Mouse (Mus musculus) right cerebral cortex, adult 18-20 months (tissue): ENCODE measurements around the gene Iqcn.

Experiments
- DNase-seq: peaks from one replicate; pipeline ENCODE4 v3.0.0; 2022; ENCODE audit warnings: mixed read lengths

The Iqcn gene

DNA sequence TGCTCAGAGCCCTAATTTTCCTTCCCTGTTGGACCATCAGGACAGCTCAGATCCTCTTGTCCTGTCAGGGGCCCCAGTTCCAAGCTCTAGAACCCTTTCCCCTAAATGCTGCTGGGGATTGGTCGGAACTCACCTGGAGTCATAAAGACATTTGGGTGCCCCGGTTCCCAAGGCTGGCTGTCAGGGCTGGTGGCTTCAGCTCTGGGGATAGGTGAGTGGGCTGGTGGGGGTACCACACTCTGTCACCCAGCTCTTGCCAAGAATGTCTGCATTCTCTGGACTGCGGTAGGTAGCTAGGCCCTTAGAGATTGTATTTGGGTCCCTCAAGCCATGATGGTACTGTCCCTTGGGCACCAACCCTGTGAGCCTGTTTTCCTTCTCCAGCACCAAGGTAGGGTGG, at the start of gene Iqcn:
TSS of gene Iqcn (plus strand) at position 171 of the 400 bp plus-strand sequence.
- no peak for DNase-seq

DNA sequence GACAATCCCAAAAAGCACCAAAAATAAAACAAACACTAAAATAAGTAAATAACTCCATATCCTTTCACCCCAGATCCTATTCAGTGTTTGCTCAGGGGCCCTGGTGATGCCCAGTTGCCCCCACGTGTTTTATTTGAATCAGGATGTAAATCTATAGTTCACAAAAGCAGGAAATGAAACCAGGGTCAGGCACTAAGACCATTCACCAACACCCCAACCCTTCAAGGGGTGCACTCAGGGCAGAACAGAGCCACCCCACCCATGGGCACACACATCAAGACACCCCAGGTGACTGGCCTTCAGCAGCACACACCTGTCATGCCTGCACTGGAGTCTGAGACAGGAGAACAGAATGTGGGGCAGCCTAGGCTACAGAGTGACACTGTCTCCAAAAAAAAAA, 49.1 kb upstream of the Iqcn start:
- no peak for DNase-seq

DNA sequence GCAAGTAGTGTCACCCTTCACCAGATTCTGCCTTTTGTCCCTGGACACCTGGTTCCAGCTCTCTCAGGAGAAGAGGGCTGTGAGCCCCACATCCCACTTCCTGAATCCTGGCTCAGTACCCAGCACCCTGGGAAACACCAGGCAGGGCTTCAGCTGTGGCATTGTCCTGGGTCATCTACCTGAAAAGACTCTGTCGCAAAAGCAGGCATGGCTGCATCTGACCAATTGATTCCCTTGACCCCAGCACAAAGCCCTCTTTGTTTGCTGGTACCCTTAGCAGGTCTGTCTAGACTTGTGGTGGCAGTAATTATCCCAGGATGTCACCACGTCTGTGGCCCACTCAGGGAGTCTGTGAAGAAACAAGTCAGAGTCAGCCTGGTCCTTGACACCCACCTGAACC, 47.8 kb upstream of the Iqcn start:
- no peak for DNase-seq

DNA sequence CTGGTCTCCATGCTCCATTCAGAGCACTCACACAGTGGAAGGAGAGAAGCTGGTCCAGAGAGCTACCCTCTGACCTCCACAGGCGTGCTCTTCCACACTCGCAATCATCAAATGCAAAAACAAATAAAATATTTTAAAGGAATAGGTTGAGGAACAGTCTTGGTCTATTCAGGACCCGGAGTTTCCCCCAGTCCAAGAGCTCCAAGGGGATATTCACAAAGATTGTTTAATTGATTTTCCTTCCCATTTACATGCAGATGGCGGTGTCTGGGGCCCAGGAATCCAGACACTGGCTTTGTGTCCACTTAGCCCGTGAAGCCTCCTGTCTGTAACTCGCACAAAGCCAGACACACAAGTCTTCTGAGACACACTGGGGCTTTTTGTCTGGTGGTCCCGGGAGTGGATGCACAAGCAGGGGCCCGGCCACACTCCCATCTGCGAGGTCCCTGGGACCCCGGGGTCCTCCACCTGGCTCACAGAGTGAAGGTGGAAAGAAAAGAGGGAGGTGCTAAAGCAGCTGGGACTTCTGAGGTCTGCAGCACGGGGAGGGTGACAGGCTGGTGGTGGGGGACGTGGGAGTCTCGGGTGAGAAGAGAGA, 47.0 kb upstream of the Iqcn start:
- DNase-seq, result no peak

DNA sequence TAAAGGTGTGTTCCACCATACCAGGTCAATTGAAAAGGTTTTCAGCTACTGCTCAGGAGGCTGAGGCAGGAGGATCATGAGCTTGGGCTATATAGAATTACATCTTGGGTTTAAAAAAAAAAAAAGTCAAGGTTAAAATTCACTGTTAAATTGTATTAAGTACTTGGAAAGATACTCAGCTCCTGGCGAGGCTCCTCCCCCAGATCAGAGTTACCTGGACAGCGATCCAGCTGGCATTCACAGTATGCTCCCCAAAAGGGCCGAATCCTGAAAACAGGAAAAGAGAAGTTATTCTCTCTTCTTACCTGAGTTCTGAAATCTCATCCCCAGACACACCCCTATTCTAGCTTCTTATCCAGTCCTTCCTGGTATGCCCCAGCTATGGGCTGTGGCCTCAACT, 46.0 kb upstream of the Iqcn start:
- no peak for DNase-seq

DNA sequence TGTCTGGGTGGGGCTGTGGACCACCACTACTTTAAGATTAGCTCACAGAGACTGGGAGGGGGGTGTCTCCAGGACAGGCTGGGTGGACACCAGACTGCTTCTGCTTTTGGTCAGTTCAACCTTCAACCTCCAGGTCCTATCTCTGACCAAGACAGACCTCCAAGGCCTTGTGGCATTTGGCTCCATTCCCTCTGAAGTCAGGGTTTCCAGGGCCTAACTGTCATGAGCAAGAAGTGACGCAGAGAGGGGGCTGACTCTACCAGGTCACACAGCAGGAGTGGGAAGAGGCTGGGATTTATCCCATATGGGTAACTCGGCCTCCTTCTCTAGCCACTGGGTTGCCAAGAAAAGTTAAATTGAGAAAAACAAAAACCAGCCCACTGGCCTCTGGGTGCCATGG, 45.5 kb upstream of the Iqcn start:
- DNase-seq, result no peak

DNA sequence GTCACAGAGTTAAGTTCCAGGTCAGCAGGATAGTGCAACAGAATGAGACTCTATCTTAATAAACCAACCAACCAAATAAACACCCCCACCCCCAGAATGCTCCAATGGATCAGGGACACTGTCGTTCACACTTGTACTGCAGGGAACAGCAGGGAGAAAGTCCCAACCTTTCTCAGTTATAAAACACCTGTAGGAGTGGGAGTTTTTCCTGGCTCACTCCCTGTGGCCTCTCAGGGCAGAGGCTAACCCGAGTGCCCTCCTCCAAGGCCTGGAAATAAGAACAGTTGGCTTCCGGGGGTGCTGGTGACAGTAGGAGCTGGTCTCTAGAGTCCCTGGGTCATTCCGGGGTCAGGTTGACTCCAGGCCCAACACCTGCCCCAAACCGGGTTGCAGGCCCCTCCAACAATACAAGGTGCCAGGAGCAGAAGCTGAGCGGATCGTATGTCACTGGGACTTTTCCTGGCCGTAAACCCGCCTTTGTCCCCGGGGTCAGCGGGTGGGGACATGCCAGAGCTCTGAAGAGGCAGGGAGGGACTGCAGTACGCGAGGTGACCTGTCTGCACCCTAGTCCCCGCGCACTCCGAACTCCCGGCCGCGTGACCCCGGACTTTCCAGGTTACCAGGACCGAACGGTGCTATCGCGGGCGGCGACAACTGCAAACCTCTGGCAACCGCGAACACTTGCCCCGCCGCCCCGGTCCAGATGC, 44.2 kb upstream of the Iqcn start:
- no peak for DNase-seq

DNA sequence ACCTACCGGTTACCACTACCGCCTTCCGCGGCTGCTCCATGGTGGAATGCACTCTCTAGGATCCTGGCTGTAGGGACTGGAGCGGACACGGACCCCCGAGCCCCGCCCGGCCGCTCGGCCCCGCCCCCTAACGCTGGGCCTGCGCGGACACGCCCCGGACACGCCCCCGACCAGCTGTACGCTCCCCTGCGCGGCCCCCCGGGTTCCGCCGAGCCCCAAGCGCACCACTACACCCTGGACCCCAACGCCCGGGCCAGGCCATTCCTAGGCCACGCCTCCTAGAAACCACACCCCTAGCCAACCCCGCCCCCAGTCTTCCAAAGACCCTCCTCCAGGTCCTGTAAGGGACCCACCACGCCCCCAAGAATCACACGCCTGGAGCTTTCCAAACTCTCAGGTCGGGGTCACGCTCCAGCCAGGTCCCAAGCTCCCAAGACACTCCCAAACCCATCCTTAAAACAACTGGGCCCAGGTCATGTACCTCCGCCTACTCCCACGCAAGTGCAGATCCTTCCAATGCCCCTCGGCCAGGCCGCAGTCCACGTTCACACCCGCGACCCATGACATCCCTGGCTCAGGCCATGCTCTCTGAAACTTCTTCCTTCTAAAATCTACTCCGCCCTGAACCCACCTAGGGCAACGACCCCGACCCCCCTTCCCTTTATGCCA, 43.5 kb upstream of the Iqcn start:
- DNase-seq, result peak; percentile 76

DNA sequence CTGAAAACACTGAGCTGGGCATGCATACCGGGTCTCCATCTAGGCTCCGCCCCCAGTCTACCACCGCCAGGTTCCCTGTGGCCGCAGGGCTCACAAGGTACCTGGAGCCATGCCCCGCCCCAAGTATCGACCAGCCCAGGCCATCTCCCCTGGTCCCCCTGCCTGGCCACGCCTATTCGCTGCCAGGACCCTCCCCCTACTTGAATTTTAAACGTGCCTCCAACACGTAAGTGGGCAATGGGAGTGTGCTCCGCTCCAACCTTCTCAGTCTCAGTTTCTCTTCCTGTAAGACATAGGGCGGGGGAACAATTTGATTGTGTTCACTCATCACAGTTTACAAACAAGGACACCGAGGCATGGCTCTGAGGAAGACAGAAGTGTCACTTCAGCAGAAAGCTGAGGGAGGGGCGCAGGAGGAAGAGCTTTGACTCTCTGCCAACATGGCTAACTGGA, 43.0 kb upstream of the Iqcn start, which contains the start of gene Pgpep1:
TSS of gene Pgpep1 (minus strand) at position 116 of the 453 bp plus-strand sequence.
- DNase-seq, result no peak

DNA sequence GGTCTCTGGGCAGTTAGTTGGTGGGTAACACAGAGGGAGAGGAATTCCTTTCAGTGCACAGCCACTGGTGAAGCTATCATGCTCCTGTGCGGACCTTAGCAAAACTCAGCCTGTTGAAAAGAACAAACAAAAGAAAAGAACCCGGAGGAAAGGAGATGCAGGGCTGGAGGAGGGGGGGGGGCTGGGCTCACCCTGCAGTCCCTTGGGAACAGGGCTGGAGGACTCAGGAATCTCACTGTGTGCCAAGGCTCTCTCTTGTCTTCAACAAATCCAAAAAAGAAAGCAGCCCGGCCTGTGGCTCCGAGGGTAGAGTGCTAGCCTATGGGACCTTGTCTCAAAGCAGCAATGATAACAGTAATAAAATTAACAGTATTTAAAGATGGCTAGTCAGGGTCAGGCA, 39.6 kb upstream of the Iqcn start:
- DNase-seq, result no peak

DNA sequence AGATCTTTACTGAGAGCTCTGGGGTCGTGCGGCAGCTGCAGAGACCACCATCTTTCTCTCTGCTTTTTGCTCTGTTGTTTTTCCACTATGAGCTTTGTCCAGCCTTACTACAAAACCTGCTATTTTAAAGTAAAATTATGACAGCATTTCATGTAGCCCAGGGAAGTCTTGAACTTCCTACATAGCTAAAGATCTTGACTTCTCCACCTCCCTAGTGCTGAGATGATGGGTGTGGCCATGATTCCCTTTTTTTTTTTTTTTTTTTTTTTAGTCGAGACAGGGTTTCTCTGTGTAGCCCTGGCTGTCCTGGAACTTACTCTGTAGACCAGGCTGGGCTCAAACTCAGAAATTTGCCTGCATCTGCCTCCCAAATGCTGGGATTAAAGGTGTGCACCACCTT, 38.6 kb upstream of the Iqcn start:
- no peak for DNase-seq

DNA sequence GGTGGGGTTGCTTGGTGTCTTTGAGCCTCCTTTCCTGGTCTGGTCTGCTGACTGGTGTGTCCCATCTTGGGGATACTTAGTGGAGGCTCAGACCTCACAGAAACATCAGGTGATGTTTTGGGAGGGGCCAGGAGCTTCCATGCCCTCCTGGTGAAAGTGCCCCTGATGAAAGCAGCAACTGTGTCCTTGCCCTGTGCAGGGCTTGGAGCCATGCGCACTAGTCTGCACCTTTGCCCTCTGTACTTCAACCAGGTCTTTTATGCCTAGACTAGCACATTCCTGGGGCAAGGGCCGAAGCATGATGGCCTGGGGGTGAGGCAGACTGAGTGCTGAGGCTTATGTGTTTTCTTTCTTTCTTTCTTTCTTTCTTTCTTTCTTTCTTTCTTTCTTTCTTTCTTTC, 37.7 kb upstream of the Iqcn start:
- DNase-seq, result no peak

DNA sequence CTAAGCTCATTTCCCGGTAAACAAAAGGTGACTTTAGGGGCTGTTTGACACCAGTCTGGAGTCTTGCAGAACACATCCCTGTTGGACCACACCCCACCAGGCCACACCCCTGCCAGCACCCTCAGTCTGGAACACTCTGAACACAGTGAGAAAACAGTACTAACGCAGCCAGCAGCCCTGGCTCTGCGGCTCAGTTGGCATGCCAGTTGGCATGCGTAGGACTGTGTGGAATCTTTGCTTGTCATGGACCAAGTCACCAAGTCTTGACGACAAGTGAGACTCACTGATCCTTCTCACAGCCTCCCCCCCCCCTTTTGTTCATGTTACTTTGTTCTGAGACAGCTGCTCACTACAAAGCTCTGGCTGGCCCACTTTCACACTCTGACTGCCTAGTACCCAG, 36.2 kb upstream of the Iqcn start:
- peak; percentile 64 for DNase-seq

DNA sequence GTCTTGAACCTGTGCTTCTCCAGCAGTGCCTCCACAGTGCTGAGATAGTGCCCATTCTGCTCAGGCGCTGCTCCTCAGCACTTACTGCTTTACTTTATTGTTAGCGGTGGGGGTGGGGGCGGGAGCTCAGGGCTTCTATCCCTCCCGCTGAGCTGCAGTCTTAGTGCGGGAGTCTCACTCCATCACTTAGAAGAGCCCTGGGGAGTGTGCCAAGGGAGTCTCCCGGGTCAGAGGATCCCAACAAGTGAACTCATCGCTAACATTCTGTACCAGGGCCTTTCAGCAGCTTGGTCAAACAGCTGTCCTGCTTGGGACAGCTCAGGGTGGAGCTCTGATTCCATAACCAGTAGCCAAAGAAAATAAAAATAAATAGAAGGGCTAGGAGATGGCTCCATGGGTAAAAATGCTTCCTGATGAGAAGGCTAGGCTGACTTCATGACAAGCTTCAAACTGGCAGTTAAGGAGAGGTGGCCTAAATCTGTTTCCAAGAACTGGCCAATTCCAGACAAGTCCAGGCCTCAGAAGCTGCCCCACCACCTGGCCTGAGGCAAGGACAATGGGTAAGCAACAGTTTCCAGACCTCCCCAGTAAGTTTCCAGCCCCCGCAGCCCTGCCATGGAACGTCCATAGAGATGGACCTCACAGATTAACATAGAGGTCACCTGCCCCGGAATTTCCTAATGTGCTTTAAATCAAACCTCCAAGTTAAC, 31.5 kb upstream of the Iqcn start:
- DNase-seq, result no peak

DNA sequence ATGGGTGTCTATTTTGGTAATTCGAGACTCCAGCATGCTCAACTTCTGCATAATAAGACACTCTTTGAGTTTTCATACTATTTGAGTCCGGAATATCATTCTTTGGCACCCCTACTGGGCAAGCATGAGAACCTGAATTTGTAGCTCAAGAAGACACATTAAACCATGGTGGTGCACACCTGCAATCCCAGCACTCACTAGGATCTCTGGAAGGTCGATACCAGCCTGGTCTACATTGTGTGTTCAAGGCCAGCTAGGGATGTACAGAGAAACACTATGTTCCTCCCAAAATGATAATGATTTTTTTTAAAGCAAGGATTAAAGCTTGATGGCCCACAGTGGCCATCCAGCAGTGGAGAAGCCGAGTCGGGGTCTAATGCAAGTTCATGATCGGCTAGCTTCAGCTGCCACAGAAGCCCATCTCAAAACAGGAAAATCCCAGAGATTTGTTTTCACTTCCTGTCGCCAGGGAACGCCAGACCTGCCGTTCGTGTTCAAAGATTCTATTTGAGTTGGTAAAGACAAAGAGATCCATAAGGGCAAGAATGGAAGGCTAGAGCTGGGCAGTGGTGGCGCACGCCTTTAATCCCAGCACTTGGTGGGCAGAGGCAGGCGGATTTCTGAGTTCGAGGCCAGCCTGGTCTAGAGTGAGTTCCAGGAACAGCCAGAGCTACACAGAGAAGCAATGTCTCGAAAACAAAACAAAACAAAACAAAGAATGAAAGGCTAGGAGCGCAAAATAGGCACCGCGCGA, 30.8 kb upstream of the Iqcn start:
- DNase-seq, result no peak

DNA sequence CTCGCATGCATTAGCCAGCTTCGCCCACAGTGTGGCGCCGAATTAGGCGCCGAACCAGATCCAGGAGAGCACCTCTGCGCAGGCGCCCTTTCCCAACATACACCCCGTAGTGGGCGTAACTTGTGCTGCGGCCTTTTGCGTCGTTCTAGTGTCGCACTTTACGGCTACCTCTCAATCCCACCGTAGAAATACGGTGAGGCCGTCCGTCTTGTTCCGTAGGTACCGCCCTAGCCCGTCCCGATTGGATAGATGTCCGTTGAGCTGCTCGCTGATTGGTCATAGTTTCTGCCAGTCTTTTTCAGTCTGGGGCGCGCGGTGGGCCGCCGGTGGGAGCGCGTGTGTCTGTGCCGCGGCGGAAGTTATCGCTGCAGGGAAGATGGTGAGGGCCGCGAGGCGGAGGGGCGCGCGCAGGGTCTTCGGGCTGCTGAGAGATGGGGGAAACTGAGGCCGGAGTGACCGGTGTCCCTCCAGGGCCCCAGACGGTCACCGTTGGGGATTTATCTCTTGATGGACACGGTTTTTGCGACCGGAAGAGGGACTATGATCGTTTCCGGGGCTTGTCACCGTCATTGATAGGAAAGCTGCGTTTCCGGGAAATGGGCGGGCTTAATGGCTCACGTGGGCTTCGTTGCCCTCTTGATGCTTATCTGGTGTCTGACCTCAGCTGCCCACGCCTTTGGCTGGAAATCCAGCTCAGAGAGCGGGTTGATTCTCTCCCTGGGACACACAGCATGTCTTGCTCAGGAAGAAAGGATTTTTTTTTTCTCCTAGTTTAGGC, 30.0 kb upstream of the Iqcn start, which contains the start of gene Lsm4:
TSS of gene Lsm4 (plus strand) at position 170 of the 778 bp plus-strand sequence.
- peak; percentile 98 for DNase-seq

DNA sequence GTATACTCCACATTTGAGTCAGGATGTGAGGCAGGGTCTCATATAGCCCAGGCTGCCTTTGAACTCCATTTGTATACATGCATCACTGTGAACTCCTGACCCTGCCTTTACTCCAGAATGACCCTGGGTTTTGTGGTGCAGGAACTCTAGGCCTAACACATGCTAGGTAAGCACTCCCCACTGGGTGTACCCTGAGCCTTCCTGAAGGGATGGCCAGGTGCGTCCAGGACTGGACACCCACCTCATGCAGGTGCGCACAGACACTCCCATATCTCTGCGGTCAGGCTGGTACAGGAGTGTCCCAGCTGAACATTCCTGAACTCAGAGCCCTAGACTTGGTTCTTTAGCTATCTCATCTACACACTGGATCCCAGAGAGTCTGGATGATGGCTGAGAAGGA, 29.1 kb upstream of the Iqcn start:
- DNase-seq, result no peak

DNA sequence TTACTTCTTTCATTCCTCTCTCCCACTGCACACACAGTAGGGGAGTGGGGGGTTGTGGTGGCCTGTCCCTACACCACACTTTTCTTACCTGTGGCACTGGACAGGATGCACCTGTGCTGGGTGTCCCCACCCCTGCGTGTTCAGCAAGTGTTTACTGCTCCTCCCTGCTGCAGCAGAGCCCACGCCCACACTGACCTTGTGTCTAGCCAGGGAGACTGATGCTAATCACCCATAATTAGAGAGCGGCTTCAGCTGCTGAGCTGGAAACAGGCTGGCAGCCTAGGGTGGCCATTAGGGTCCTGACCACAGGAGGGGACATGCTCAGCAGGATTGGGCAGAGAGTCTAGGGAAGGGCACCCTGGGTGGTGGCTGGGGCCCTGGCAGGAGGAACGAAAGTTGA, 28.5 kb upstream of the Iqcn start:
- no peak for DNase-seq

DNA sequence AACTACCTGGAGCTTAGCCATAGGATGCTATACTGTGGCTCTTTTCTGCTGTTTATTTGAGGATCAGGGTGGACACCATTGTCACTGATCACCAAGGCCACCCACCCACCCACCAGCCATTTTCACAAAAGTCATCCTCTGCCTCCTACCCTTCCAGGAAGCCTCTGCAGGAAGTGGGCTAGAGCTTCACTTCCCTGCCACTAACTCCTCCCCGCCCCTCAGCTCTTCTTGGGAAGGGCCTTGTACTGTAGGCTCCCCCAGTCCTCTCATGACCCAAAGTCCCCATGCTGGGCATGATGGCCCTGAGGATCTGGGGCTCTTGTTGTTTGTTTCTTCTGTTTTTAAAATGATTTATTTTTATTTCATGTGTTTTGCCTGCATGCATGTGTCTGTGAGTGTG, 27.9 kb upstream of the Iqcn start:
- no peak for DNase-seq

DNA sequence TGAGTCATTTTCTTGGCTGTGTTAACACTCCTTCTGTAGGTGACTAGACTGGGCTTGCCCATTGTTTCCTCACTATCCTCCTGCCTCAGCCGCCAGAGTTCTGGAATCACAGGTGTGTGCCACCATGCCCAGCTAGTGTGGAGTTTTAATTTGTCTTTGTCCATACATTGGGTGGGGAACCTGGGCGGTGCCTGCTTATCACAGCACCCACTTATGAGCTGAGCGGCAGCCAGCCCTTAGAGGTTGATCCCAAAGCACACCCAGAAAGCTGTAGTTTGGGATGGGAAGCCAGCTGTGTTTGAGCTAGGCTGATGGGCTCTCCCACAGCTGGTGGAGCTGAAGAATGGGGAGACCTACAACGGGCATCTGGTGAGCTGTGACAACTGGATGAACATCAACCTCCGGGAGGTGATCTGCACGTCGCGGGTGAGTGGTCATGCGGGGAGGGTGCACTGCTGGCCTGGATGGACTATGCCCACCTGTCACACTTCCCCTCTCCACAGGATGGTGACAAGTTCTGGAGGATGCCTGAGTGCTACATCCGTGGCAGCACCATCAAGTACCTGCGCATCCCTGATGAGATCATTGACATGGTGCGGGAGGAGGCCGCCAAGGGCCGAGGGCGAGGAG, 25.7 kb upstream of the Iqcn start:
- no peak for DNase-seq

DNA sequence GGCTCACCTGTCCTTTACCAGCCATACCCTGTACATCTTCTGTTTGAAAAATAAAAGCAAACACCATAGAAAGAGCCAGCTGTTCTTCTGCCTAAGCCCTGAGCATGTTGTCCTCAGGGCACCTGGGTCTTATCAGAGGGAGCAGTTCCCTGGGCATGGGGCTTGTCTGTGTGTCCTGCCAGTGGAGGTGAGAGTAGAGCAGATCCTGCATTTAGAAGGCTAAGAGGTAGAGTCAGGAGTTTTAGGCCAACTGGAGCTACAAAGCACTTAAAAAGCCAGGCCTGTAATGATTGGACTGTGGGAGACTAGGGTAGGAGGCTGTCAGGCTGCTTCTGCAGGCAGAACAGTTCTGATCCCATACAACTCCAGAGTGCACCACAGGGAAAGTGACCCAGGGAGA, 24.6 kb upstream of the Iqcn start:
- no peak for DNase-seq
